Mouse (Mus musculus) liver, adult 2 months (tissue): ENCODE results near the gene Cox15.

ENCODE experiments used
- CTCF ChIP-seq: fragments of 200-500 bp; IDR thresholded peaks from 2 replicates; pipeline ENCODE4 v1.5.1; 2011; ENCODE audit warnings: low read depth, low read length, control low read depth
- POLR2A ChIP-seq: fragments of 200-500 bp; IDR thresholded peaks from 2 replicates; pipeline ENCODE4 v1.6.1; 2011; ENCODE audit warnings: low read length, control low read depth; ENCODE audit not compliant: insufficient read depth; ENCODE audit errors: extremely low read depth

DNA sequence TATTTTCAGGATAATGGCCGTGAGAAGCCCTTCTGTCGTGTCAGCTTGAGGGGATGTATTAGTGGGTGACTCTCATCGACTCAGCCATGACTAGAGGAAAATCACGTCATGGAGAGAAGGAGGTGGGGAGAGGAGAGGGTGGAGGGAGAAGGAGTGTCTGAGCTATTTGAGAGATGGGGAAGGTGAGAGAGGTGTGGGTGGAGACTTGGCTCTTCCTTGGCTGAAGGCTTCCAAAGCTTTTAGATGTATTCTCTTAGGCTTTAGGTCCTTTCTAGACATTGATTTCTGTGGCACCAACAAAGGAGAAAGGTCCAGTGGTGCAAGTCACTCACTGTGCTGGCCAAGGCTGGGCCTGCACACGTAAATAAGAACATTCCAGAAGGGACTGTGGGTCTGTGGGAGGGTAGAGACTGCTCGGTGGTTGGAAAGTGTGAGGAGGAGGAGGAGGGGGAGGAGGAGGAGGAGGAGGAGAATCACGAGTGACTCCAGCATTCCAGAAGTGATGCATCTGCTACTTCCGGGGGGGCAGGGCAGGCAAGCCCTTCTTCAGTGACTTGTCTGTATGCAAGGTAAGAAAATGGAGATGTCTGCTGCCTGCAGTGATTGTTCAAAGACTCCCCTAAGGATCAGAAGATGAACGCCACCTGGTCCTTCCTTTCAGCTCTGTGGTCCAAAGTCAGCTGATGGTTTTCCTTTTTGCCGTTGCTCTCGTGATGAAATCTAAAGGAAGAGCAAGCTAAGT lies 53.6 kb downstream of the Cox15 start:
- TF ChIP-seq CTCF (no peak), POLR2A (no peak)
